Mouse (Mus musculus) heart, postnatal 0 days (tissue): Measurements from ENCODE around the gene Rbfox1.

ENCODE experiments used
- CTCF ChIP-seq: IDR thresholded peaks from 2 replicates; pipeline ENCODE4 v1.5.1; 2016; ENCODE audit warnings: antibody characterized with exemption, control low read depth, low read depth
- EP300 ChIP-seq: IDR thresholded peaks from 2 replicates; pipeline ENCODE4 v1.6.1; 2016; ENCODE audit warnings: antibody characterized with exemption, low read depth

DNA sequence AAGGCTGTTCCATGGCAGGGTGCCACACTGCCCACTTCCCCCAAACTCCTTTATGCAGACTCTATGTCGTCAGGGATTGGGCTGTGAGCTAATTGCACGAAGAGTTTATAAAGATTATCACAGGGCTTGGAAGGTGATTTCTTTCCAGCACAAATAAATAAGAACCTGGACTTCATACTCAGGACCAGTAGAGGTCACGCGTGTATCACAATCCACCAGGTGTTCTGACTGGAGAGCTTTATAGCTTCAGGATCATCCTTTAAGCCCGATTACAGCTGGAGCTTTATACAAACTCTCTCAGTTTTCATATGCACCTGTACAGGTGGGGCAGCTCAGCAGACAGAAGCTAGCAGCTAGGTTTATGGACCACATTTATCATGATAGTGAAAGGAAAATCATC is 623.8 kb downstream of the Rbfox1 start:
- TF ChIP-seq CTCF, result no peak
- TF ChIP-seq EP300, result no peak
